Mouse (Mus musculus) spleen, embryonic (tissue): ENCODE measurements at regions not wholly inside any gene's neighbourhood (a gene's known extent, or its start where the extent isn't known, plus 50 kb on each side); places are given as distances from the start of the nearest gene placed in this dataset.
"Not testable (repeated sequence)": the region's sequence is repeated elsewhere in the genome, so short reads cannot be mapped to it uniquely, and the experiment has no call there.

Experiments used
- CTCF ChIA-PET: fragments of 350-600 bp; sonication (Branson Sonifier 250); formaldehyde crosslinking; loops from one replicate; lab custom pipeline; 2022; lab: Charles Lee

DNA sequence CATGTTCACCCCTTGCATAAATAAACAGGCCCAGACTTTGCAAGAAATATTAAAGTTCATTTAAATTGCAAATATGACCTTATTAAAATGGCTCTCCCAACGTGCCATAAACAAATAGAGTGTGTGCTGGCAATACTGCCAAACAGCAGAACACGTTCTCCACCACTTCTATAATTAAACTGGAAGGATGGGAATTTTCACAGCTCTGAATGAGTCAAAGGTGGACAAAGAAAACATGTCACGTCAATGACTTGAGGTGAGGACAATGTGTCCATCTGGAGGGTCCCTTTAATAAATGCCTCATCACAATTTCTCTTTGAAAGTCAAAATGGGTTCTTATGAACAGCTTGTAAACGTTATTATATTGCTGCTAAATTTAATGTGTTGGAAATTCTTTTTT lies 114.8 kb downstream of the Galc start:
- CTCF ChIA-PET = no interaction called here

DNA sequence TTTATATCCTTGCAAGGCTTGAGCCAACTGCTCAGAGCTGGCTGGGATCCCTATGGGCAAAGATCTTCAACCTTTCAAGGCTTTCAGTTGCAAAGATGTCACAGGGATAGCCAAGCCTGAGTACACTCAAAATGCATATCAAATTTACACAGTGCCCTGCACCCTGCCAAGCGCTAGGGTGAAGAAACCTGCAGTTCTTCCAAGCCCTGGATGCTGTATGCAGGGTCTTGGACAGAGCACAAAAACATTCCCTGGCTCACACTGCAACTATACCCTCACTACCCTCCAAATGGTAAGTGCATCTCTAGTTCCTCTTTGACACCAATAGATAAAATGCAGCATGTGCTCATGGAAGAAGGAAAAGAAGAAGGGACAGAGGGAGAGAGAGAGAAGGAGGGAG lies 116.1 kb downstream of the Galc start:
- CTCF ChIA-PET = no interaction called here

DNA sequence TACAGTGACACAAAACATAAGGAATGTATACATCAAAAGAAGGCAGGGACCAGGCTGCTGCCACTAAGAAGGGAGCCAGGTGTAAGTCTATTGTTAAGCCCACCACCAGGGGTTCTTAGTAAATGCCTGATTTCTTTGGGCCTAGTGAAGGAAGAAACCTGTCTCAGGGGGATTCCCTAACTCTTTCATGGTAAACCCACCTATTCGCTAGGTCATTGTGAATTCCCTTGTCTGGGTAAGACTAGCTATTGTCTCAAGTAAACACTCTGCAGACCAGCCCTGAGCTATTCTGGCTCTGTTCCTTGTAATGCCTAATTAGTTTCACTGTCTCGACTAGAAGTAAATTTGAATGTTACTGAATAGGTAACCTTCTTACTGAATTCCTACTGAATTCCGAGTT lies 119.4 kb downstream of the Galc start:
- CTCF ChIA-PET = not testable (repeated sequence)

DNA sequence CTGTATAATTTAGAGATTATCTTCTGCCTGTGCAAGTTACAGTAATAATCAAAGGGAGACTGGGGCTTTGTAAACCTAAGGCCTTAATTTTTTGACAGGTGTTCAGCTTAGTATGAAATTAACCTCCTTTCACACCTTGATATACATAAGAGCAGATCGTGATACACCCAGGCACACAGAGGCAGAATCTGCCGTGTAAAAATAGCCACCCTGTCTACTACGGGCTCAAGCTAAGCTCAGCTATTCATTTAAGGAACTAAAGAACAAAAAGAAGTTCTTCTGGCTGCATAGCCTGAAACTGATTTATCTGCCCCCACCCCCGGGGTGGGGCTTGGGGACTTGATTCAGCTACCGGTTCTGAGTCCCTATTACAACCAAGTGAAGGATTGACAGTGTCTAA lies 128.0 kb downstream of the Galc start:
- CTCF ChIA-PET = no interaction called here

DNA sequence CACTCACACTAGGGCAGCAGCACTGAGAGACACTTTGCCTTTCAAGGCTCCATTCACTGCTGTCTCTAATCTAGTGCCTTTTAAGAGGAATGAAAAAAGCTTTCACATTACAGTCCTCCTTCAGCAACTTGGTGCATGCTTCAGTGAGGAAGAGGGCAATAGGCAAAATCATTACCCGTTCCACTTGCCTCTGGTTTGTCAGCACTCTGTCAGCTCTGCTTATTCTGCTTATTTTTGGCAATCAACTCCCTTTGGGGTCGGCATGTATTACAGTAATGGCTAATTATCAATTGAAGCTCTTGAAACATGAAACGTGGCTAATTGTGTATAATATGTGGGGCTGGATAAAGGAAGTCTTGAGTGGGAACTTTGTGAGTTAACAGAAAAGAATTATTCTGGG lies 135.7 kb downstream of the Galc start:
- CTCF ChIA-PET = no interaction called here

DNA sequence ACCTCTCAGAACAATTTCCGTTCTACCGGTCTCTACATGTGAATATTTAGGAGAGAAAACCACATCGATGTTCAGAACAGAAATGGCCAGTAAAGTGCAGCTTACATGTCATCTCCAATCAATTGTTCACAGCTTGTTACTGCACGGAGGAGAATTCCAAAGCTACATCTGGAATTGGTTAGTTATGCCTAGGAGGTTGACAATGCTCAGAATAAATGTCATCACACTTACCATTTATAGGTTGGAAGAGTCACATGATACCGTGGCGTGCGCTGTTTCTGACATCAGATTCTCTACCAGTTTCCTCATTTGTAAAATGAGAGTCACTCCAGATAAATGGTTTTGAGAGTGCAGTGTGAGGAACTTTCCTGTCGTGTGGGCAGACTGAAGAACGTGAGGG lies 151.2 kb downstream of the Galc start:
- CTCF ChIA-PET = no interaction called here

DNA sequence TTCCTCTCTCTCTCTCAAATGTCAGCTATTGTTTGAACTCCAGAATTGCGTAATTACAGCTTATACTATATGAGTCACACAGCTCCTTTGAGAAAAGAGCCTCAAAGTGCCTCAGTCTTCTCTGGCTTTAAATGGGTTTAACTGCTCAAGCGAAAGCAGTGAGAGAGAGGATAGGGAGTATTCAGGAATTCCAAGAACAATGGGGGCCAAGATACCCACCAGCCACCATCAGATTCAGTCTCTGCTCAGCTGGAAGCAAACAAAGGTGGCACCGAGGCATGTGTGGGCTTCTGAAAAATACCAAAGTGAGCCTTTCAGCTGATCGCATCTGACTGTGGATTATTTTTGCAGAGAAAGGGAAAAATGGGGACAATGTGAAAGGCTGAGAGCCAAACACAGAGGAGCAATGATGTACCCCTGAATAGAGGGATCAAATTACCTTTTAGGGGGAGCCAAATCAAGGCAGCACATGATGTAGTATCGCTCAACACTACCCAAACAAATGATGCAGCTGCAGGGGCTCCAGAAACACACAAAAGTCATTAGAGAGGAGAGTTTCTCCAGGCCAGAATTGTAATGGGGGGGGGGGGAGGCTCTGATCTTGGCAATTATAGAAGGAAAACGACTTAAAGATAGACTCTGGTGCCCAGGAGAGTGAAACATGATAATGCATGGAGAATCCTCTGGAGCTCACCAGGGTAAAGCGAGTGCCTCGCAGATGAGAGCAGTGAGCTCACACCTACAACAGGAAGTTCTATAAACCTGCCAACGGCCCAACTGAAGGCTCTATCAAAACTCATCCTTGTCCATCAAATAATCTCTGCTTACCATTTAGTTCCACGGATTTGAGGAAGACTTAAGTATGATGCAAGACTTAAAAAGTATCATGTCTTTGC lies 152.2 kb downstream of the Galc start:
- CTCF ChIA-PET = no interaction called here

DNA sequence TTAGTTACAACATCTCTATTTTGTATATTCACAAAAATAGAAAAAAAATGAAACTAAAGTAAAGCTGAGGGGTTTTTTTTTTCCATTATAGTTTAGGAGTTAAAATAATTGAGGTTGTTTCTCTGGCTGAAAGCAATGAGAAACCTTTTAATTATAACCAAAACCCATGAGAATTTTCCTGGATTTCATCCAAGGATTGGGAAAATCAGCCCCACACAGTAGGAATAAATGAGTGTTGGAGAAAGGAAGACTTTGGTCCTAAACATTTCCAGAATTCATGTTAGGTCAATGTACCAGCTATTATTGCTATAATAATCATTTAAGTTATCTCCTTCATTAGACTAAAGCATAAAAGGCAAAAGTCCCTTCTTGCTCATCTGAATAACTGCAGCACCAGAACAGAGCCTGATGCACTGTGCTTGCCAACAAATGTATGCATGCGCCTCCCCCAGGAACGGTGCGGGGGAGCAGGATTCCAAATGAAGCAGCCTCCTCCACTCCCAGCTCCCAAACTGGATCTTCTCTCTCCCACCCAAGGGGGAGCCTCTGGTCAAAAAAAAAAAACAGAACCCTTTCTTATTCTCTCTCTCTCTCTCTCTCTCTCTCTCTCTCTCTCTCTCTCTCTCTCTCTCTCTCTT lies 153.0 kb downstream of the Galc start:
- CTCF ChIA-PET = no interaction called here

DNA sequence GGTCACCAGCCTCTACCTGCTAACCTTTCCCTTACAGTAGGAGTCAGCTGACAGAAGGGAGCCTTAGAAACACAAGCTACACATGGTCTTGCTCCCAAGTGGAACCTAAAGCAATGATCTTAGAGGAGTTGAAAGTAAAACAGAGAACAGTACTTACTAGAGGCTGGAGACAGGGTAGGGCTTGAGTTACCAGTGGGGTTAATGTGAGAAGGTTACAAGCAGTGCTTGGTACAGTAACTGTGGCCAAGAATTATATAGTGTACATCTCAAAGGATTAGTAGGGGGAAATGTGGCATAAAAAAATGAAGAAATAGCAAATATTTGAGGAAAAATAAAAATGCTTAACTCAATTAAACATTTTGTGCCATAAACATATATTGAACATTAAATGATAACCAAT lies 153.5 kb downstream of the Galc start:
- CTCF ChIA-PET = no interaction called here

DNA sequence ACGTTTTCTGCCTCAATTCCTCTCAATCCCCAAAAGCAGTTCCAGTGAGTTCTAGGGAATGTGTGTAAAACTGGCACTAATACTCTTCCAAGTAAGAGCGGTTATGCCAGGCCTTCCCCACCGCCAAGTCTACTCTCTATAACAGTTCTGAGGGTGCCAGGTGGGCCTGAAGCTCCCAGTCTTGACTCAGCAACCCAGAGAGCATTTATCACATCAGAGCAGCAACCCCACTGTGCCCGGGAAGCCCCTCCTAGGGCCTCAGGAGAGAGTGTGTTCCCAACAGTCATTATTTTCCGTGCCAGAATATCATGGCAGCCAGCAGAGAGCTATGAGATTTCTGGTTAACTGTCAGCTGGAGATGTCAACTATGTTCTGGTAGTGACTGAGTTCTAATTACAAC lies 169.1 kb downstream of the Galc start:
- CTCF ChIA-PET = no interaction called here

DNA sequence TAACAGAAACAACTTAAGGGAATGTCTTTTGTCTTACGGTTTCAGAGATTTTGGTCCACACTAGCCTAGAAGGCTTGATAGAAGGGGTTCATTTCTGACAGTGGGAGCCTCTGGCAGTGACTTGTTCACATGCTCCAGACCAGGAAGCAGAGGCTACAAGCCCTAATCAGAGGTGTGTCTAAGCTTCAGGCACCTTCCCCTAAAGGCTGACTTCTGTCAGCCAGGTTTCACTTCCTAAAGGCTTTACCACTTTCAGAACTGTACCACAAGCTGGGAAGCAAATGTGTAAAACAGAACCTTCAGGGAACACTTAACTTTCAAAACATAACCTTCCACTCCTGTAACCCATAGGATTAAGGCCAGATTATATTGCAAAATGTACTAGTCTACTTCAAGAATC lies 180.9 kb downstream of the Galc start:
- CTCF ChIA-PET = no interaction called here

DNA sequence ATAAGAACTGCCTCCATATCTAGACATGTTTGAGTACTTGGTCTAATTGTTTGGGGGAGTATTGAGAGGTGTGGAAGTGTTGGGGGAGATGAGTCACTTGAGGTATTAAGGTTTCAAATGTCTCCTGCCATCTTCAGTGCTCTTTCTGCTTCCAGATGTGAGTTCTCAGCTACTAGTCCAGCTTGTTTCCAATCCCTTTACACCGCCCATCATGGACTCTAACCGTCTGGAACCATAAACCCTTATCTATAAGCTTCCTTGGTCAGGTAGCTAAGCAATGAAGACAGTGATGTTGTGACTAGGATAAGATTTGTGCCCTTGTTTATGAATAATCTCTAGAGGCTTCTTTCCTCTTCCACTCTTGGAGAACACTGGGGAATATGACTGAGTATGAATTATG lies 183.7 kb downstream of the Galc start:
- CTCF ChIA-PET = no interaction called here

DNA sequence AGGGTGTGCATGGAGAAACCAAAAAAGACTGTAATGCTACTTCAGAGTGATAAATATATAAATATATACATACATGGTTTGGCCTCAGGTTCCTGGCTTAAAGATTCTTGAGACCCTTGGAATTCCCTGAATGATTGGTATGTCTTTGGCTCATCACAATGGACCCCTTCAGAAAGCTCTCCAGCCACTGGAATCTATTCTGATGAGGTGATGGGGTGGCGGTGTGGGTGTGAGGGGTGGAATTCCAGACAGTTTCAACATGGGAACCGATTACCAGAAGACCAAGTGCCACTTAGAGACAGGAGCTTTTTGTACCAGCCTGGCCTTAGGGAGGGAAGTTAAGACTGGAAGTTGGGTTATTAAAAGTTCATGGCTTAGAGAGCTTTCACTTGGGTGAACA lies 190.1 kb downstream of the Galc start:
- CTCF ChIA-PET = no interaction called here

DNA sequence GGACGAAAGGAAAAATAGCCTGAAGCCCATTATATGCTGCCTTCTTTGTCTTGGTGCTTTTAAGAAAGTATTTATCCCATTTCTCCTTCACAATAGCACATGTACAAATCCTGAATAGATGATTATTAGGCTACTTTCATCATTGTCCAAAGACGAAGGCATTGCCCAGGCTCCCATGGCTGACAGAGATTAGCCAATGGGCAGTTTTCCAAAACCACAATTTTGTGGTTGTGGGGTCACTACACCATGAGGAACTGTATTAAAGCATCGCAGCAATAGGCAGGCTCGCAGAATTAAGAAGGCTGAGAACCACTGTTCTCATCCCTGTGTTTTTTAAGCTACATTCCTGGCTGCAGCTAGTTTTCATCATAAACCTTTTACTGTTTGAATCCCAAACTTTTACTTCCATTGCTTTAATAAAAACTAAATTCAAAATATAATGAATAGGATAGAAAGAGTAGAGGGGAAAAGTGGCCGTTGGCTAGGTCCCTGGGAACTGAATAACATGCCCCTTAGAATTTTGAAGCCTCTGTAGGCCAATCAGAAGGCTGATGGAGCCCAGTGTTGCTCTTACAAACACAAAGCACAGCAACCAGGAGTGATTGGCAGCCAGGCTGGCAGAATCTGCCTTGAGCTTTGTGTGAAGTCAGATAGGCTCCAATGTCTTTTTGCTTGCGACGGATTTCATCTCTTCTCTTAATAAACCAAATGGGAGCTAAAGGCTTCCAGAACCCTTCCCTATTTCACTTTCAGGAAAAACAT lies 199.7 kb downstream of the Galc start:
- CTCF ChIA-PET = no interaction called here

DNA sequence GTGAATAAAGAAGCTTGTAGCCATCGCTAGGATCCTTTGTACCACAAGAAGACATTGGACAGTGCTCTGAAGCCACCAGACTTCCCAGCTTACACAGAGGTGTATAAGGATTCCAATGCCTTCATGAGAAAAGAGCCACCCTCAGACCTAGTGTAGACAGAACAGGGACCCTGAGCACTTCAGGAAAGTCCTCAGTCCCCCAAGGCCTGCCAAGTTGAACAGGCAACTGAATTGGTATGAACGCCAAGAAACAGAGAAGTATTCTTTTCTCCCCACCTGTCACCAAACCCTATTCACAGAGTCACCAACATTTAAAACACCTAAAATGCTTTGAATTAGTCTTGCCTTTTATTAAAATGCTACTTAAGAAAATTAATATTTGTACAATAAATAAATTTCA lies 200.3 kb downstream of the Galc start:
- CTCF ChIA-PET = no interaction called here

DNA sequence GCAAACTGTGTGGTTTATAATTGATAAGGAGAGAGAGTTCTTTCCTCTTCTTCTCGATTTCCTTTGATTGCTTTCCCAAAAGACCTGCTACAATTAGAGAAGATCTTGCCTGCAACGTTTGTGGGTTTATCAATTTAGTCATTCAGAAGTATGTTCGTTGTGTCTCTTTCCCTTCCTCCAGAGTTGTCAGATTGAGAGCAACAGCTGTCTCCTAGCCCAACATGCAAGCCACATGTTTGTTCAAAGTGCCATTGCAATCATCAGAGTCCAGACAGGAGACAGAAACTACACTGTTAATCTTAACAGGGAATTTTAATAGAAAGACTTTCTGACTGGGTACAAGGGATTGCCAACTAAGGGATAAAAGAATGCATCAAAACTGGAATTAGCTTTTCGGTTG lies 208.3 kb downstream of the Galc start:
- CTCF ChIA-PET = no interaction called here

DNA sequence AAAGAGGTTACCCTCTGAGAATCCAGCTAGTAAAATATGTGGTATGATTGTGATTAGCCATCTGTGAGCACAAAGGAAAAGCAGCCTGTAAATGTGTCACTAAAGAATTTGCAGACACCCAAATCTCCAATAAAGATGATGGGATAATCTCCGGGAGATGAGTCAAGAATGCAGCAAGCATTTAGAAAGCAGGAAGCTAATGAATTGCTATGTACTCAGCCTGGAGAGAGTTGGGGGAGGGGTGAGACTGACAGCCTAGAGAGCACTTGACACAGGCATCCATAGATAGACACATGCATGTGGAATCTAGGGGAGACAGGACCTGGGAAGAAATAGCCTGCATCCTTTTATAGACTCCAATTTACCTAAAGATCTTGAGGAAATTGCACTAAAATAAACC lies 208.8 kb downstream of the Galc start:
- CTCF ChIA-PET = no interaction called here

DNA sequence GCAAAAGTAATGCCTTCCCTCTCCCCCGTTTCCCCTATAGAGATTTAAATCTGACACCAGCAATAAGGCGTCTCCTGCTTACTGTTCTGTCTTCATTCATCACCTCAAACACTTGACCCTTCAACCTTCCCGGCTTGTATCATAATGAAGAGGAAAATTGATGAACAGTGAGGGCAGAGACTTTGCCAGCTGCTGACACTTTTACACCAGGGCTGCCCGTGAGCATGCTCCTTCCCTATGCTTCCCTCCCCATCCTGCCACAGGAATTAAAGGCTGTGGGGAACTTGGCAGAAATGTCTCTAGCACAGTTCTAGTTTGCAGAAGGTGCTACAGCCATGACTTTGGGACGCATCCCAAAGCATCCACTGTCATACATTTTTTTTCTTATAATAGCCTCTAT lies 209.2 kb downstream of the Galc start:
- CTCF ChIA-PET = no interaction called here

DNA sequence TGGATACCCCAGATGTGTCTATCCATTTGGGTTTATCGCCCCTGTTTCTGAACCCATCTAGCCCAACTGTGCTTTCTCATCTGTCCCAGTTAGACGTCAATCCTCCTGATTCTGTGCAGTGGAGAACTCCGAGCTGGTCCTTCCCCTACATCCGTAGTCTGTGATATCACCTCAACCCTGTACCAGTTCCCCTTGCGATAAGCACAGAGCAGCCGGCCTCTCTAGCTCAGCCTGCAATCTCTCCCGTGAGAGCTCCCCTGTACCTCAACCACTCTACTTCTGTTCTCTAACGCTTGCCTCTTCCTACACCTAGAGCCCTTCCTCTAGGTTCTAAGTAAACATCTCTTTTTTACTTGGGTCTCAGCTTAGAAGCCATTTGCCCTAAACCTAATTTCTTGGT lies 211.5 kb downstream of the Galc start:
- CTCF ChIA-PET = no interaction called here

DNA sequence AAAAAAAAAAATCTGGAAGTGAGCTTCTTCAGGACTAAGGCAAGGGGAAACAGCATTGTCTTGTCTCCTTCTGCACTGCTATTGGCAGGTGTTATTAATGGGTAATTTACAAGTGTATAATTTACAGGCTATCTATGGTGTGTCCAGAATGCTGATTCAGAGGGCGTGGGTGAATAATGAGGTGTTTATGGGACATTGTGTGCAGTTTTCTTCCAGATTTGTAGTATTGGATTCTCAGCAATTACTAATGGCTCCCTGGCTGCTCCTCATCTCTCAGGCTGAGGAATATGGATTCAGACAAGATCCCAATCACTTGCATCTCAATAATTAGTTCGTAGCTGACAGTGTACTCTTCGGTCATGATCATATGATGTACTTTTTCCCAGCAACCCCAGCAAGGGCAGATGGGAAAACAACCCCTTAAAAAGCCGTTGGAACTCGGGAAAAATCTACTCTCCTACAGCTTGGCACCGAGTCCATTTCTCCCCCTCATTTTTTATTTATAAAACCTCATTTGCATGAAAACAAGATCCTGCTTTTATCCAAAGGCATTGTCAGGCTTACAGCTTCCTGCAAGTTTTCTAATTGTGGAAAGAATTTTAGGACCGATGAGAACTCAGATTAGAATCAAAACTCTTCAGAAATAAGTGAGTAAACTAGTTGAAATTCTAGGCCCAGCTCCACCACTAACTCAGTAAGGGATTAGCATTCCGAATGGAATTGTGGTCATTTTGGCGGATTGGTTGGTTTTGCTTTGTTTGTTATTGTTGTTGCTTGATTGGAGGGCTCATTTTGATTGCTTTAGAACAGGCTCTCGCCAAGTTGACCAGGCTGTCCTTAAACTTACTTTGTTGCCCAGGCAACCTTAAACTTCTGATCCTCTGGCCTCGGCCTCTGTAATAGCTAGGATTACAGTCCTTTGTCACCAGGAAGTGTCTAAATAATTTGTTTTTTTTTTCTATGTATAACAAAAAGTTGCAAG lies 212.5 kb downstream of the Galc start:
- CTCF ChIA-PET = no interaction called here

DNA sequence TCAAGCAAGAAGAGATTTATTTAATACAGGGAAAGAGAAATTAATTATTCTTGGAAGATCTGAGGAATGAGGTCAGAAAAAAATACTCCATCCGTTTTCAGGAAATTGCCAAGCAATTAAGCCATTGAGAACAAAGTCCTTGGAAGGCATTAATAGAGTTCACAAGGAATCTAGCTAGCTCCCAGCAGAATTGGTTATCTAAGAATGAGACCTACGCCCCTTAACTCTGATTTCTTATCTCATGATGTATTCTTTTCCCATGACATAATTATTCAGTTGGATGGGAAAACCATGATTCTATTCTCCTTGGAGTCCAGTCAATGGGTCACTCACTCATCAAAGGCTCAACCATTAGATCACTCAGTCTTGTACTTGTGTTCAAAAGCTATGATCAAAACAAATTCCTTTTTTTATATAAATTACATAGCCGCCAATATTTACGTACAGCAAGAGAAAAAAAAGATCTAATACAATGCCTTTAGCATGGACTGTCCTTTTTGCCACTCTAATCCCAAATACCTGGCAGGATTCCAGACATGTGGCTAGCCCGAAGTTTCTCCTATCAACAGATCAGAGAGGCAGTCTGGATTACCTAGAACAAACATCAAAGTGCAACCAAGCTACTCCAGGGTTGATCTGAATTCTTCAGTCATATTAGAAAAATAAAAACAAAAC lies 213.3 kb downstream of the Galc start:
- CTCF ChIA-PET = no interaction called here
